Mouse (Mus musculus) hindbrain, embryonic 16.5 days (tissue): ENCODE measurements around the gene Mettl25. TPM values are rescaled to one million over a fixed set of nuclear protein-coding genes. Genes with fewer than 3 reads are reported as not detected.

Source experiments
- ATAC-seq: fragments of 200-750 bp; cut with Nextera tagmentation; 2 replicates; pipeline ENCODE4 v1.8.0; 2017; ENCODE audit warnings: moderate TSS enrichment, moderate library complexity
- H3K27ac ChIP-seq: fragments of 300-500 bp; sonication (generic); 2 replicates; pipeline ENCODE4 v1.5.1; 2014; ENCODE audit warnings: low read depth, mild to moderate bottlenecking, control low read depth, low read length, moderate library complexity
- H3K27me3 ChIP-seq: fragments of 300-500 bp; sonication (generic); replicated peaks from 2 replicates; pipeline ENCODE4 v1.6.1; 2014; ENCODE audit warnings: low read length; ENCODE audit not compliant: control insufficient read depth, insufficient read depth
- H3K36me3 ChIP-seq: fragments of 300-500 bp; sonication (generic); 2 replicates; pipeline ENCODE4 v1.6.1; 2014; ENCODE audit warnings: mild to moderate bottlenecking, low read length, moderate library complexity, mixed read lengths; ENCODE audit not compliant: control insufficient read depth, insufficient read depth
- H3K4me1 ChIP-seq: fragments of 300-500 bp; sonication (generic); 2 replicates; pipeline ENCODE4 v1.6.1; 2014; ENCODE audit warnings: low read depth, low read length; ENCODE audit not compliant: control insufficient read depth, insufficient read depth
- H3K4me2 ChIP-seq: fragments of 300-500 bp; sonication (generic); 2 replicates; pipeline ENCODE4 v1.6.1; 2014; ENCODE audit warnings: mild to moderate bottlenecking, low read length, control low read depth, moderate library complexity
- H3K4me3 ChIP-seq: fragments of 300-500 bp; sonication (generic); 2 replicates; pipeline ENCODE4 v1.5.1; 2014; ENCODE audit warnings: mild to moderate bottlenecking, low read length, control low read depth, moderate library complexity
- H3K9ac ChIP-seq: fragments of 300-500 bp; sonication (generic); 2 replicates; pipeline ENCODE4 v1.6.1; 2014; ENCODE audit warnings: low read depth, mild to moderate bottlenecking, control low read depth, low read length, moderate library complexity
- H3K9me3 ChIP-seq: fragments of 300-500 bp; sonication (generic); 2 replicates; pipeline ENCODE4 v1.6.1; 2014; ENCODE audit warnings: mild to moderate bottlenecking, low read length, moderate library complexity; ENCODE audit not compliant: control insufficient read depth
- WGBS: fragments of 180-500 bp; shearing (Covaris S2); extraction: QIAGEN DNeasy Blood & Tissue Kit; methylation state at CpG from one replicate; pipeline ENCODE4 v1.1.7; 2014; 5-methylcytosine and 5-hydroxymethylcytosine counted together
- polyA plus RNA-seq: library from polyadenylated mRNA; unstranded; fragments of >200 nt; fragmentation: Nextera tagmentation; extraction: Ambion mirVana; gene quantifications from 2 replicates; pipeline ENCODE4 v1.2.1, GENCODE M21; 2015

Gene Mettl25
- polyA plus RNA-seq, 1 experiment from 2014 or later = 14.3 TPM

DNA sequence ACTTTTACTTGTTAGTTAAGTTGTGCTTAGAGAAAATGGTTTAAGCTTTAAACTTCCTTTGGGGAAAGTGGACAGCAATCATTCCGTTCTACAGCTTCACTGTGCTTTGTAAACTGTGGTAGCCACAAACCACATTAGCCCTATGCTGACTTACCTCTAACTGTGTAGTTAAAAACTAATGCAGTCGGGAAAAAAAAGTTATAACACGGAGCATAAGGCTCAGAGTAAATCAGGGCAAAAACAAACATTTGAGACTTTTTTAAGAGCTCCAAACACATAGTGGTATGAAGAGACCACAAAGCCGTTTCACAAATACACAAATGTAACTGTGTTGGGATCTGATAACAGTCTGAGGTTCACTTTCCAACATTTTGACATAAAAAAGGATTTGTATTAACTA lies 126.8 kb downstream of the Mettl25 start:
- no peak overlapping the region for H3K4me2 ChIP-seq
- H3K9me3 ChIP-seq = no peaks in the 10 kb centered on the region
- no peaks in the 10 kb centered on the region for H3K27me3 ChIP-seq
- H3K27ac ChIP-seq = no peak overlapping the region
- no peaks in the 10 kb centered on the region for H3K4me1 ChIP-seq
- no peak for ATAC-seq
- no peak overlapping the region for H3K4me3 ChIP-seq
- H3K9ac ChIP-seq = no peak overlapping the region
- H3K36me3 ChIP-seq = no peaks in the 10 kb centered on the region
- WGBS = 63% methylated on average over 4 of the region's 4 CpGs

DNA sequence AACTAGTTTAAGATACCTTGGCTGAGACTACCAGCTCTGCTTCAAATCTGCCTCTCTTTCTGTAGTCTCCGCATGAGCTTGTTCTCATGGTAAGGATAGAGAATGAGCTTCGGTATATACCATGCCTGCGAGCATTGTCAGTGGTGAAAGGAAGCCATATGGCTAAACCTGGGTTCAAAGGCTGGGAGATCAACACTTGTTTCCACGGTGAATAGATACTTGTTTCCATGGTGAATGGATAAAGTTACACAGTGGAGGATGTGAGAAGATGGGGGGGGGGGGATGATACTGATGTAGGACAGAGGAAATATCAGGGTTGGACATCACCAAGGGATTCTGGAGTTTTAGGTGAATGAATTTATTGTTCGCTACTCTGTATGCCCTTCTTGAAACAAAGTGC lies 128.0 kb downstream of the Mettl25 start:
- no peak; the same call in 1 of the 2 replicates for ATAC-seq
- no peak overlapping the region for H3K4me2 ChIP-seq
- WGBS = 41% methylated on average over 5 of the region's 5 CpGs
- H3K4me3 ChIP-seq = no peak overlapping the region
- H3K4me1 ChIP-seq = no peaks in the 10 kb centered on the region
- H3K36me3 ChIP-seq = no peaks in the 10 kb centered on the region
- H3K9ac ChIP-seq = no peak overlapping the region
- H3K27ac ChIP-seq = no peak overlapping the region
- no peaks in the 10 kb centered on the region for H3K27me3 ChIP-seq
- no peaks in the 10 kb centered on the region for H3K9me3 ChIP-seq

Other genes starting within 250 kb of the Mettl25 start
- 35.6 and 36.4 TPM in 2 replicates for gene Ccdc59, start 313 bp downstream of the Mettl25 start, polyA plus RNA-seq